Mouse (Mus musculus): ENCODE measurements at regions not wholly inside any gene's neighbourhood (a gene's known extent, or its start where the extent isn't known, plus 50 kb on each side); places are given as distances from the start of the nearest gene placed in this dataset.
A peak's percentile ranks its signal among the peaks of the same experiment; 100 is the strongest.
"Not testable (repeated sequence)": the region's sequence is repeated elsewhere in the genome, so short reads cannot be mapped to it uniquely, and the experiment has no call there.

GRCm38 (mm10) chr9:3116311-3116710 lies 79.6 kb downstream of the Gm10715 start:
- not testable (repeated sequence) for DNase-seq (ENCODE audit: low spot score in 2 of 2)

- no peak for DNase-seq (ENCODE audit: low spot score in 2 of 2)
Observed at GRCm38 (mm10) chr9:3161181-3161580, 124.5 kb downstream of the Gm10715 start.

- DNase-seq (ENCODE audit: low spot score in 2 of 2) = no peak
Observed at GRCm38 (mm10) chr9:3184343-3184742, 147.7 kb downstream of the Gm10715 start.

GRCm38 (mm10) chr9:3199151-3200018 lies 135.6 kb upstream of the Alkbh8 start:
- peak; percentile 20 to 38 for DNase-seq (ENCODE audit: low spot score in 2 of 2)

- not testable (repeated sequence) for DNase-seq (ENCODE audit: low spot score in 2 of 2)
Observed at GRCm38 (mm10) chr9:3200019-3200347, 135.0 kb upstream of the Alkbh8 start.

- DNase-seq (ENCODE audit: low spot score in 2 of 2) = not testable (repeated sequence)
Observed at GRCm38 (mm10) chr9:3208120-3208519, 126.8 kb upstream of the Alkbh8 start.

- peak in 1 of 2 experiments; percentile 26 for DNase-seq (ENCODE audit: low spot score in 2 of 2)
Observed at GRCm38 (mm10) chr9:3258396-3259300, 76.3 kb upstream of the Alkbh8 start.

- no peak for DNase-seq (ENCODE audit: low spot score in 2 of 2)
Observed at GRCm38 (mm10) chr9:3260181-3260580, 74.8 kb upstream of the Alkbh8 start.

- DNase-seq (ENCODE audit: low spot score in 2 of 2) = no peak
Observed at GRCm38 (mm10) chr9:3260860-3261259, 74.1 kb upstream of the Alkbh8 start.

GRCm38 (mm10) chr9:3264467-3264866 lies 70.5 kb upstream of the Alkbh8 start:
- no peak for DNase-seq (ENCODE audit: low spot score in 2 of 2)

GRCm38 (mm10) chr9:3280496-3280895 lies 54.4 kb upstream of the Alkbh8 start:
- not testable (repeated sequence) for DNase-seq (ENCODE audit: low spot score in 2 of 2)

GRCm38 (mm10) chr9:3281906-3282305 lies 53.0 kb upstream of the Alkbh8 start:
- not testable (repeated sequence) for DNase-seq (ENCODE audit: low spot score in 2 of 2)

GRCm38 (mm10) chr9:3283381-3283780 lies 51.6 kb upstream of the Alkbh8 start:
- DNase-seq (ENCODE audit: low spot score in 2 of 2) = not testable (repeated sequence)

Data from urinary bladder, postnatal 36 days (tissue).